Mouse (Mus musculus) yolk sac, embryonic 10.5 days (tissue): ENCODE measurements around the gene Atp2a2.

Experiments used
- DNase-seq: peaks from one replicate; pipeline ENCODE4 v3.0.0-alpha.2; 2017; ENCODE audit warnings: low spot score

Atp2a2 gene

DNA sequence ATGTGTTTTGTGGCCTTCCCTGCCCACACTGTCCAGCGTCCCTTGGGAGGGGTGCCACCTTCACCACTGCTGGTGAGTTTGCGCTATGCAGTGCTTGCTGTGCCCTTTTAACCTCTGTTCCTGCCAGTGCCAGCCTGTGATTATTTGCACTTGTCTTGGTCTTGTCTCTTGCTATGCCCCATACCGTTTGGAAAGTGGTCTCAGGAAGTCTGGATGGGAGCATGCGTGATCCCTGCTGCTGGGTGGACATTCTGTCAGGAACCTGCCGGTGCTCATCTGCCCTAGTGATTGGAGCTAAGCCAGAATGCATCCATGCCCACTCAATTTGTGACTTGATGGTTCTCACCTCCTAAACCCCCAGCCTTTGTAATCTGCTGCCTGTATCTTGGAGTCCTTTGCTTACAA lies 51.1 kb downstream of the Atp2a2 start:
- DNase-seq, result no peak

DNA sequence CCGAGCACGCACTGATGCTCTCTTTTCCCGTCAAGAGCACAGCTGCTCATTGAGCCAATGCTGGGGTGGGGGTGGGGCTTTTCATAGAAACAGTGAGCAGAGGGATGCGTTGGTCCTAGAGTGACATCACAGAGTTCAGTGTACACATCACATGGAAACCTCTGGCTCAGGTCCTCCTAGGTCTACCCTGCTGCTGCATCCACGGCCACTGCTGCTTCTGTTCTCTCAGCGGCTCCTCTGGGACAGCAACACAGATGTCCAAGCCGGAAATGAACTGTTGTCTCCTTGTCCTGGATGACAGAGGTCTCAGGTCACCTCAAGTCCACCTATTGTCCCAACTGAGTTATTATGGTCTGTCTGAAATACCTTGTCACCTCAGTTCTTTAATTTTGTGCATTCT lies 52.1 kb downstream of the Atp2a2 start:
- DNase-seq, result no peak

DNA sequence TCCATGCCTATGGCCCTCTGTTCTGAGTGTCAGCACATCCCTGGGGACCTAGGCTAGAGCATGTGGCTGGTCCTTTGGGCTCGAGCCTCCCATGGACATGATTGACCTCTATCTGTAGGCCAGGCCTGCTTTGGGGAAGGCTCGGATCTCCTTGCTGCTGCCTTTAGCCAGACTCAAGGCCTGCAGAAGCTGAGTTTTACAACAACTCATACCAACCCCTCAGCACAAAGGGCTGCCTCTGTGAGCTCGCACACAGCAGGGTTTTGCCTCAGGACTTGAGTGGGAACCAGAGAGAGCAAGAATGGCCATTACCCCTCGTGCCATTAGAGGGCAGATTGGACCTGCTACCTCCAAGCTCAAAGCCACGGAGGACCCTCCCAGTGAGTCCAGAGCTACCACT lies 53.2 kb downstream of the Atp2a2 start:
- DNase-seq, result no peak

DNA sequence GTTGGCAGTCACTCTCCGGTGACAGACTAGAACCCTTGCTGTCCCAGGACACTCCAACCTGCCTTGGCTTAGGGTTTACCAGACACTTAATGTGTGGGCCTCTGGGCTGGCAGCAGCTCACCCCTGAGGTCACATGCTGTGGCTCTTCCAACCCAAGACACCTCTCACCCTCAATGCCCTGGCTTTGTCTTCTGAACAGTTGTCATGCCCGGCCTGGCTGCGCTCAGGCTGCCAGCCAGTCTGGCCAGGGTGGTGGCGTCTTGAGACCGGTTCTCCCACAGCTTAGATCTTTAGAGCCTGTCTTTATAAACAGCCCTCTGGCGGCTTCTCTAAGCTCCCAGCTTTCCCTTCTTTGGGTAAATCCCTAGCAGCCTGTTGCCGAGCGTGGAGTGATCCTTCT lies 54.2 kb downstream of the Atp2a2 start:
- DNase-seq, result no peak

DNA sequence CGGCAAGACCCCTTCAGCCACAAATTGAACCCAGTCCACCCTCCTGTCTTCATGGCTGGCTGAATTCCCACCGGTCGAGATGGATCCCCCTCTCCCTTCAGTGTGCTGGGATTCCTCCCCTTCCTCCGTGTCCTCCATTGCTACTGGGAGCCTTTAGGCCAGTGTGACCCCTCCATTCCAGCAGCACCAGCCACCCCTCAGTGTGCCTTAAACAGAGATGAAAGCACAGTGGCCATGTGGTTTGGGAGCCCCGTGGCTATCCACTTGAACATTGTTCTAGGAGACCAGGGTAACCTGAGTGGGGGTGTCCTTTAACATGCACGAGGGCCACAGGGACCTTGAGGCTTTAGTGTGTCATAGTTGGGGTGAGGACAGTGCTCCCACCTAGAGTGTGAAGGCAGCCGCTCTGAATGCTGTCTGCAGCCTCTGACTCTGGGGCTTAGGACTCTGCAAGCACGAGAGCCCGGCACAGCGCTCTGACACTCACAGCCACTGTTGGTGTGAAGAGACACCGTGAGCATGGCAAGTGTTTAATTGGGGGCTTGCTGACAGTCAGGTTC lies 56.9 kb downstream of the Atp2a2 start:
- DNase-seq, result no peak

DNA sequence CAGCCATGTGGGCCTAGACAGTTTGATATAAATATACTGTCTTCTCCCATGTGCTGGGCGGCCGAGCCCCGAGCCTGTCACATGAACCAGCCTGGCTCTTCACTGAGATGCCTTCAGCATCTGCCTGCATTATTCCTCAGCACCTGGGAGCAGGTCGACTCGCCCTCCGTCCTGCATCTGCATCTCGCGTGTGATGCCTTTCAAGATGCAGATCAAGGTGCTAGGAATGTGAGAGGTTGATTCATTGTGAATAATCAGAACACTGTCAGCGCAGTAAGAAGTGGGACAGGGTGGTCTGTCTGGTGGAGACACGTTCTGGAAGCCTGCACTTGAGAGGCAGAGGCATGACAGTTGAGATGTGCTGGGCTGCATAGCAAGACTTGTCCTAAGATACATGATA lies 57.5 kb downstream of the Atp2a2 start:
- DNase-seq, result no peak

DNA sequence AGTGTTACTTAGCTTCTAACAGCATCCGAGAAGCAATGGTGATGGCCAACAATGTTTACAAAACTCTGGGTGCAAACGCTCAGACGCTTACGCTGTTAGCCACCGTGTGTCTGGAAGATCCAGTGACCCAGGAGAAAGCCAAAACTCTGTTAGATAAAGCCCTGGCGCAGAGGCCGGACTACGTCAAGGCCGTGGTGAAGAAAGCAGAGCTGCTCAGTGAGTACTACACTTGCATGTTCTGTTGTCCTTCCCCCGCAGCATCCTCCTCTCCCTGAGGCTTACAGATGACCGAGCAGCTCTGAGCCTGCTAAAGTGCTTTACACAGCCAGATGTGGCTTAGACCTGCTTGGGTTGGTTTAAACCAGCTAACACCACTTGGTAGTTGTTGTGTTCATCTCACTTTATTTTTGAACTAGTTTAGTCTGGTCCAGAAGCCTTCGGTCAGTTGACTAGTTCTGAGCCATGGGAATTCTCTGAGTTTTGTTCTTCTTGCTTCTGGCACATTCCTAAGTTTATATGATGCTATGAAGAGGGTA lies 61.9 kb downstream of the Atp2a2 start:
- no peak for DNase-seq

DNA sequence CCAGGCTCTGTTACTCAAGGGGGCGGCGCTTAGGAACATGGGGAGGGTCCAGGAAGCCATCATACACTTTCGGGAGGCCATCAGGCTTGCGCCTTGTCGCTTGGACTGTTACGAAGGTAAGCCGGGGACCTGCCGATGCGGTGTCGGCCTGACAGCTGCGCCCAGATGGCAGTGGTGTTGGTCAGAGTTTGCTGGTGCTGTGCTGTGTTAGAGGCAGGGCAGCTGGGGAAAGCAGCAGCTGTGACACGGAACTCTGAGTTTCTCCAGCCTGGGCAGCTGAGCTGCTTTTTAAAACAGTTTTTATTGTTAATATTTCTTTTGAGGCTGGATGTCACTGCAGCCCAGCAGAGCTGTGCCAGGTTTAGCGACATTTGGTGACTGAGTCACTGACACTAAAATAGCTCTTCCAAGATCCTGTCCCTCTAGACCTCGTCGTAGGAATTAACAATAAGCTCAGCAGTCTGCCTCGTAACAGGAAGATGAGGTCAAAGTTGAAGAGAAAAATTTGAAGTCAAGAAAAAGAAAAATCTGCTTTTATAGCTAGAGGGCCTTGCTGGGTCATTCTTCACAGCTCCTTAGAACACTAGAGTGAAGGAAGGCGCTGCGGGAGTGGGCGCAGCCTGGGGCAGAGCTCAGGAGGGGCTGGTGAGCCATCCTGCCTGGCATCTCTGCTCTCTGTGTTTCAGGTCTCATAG lies 62.5 kb downstream of the Atp2a2 start:
- no peak for DNase-seq

DNA sequence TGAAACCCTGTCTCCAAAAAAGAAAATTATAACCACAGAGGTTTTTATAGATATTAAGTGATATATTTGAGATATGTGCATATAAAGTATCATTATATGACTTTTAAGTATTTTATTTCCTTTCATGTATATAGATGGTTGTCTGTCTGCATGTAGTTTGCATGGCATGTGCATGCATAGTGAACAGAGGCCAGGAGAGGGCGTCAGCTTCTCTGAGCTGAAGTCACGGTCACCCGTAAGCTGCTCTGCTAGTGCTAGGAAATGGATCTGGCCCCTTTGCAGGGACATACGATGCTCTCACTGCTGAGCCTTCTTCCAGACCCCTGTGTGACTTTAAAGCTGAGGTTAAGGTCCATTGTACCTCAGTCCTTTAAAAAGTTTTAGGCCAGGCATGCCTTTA lies 67.5 kb downstream of the Atp2a2 start:
- DNase-seq, result no peak

DNA sequence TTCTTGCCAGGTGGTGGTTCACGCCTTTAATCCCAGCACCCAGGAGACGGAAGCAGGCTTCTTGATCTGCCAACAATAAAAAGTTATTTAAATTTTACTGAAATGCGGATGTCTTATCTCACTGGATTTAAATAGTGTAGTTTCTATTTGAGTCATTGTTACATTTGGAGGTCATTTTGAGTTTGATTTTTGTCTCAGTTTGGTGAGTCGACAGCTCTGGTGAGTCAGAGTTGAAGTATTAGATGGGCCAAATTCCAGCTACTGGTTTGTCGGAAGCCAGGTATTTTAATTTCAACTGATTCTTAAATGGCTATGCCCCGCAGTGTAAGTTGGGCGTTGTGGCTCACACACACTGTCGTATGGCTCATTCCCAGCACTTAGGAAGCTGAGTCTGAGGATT lies 70.8 kb downstream of the Atp2a2 start:
- no peak for DNase-seq

DNA sequence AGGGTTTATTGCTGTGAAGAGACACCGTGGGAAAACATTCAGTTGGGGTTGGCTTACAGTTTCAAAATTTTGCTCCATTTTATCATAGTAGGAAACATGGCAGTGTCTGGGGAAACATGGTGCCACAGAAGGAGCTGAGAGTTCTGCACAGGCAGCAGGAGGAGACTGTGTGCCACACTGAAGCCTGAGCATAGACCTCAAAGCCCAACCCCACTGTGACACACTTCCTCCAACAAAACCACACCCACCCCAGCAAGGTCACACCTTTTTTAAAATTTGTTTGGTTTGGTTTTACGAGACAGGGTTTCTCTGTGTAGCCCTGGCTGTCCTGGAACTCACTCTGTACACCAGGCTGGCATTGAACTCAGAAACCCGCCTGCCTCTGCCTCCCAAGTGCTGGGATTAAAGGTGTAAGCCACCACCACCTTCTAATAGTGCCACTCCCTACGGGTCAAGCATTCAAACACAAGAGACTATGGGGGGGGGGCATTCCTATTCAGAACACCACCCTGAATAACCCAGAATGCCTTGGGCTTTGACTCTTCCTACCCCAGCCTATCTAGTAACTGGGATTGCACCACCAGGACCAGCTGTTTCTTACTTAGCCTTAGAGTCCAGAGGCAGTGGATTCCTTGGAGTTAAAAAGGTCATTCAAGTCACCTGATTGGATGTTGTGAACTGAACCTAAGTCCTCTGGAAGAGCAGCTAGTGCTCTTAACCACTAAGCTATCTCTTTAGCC lies 71.8 kb downstream of the Atp2a2 start:
- DNase-seq, result no peak

DNA sequence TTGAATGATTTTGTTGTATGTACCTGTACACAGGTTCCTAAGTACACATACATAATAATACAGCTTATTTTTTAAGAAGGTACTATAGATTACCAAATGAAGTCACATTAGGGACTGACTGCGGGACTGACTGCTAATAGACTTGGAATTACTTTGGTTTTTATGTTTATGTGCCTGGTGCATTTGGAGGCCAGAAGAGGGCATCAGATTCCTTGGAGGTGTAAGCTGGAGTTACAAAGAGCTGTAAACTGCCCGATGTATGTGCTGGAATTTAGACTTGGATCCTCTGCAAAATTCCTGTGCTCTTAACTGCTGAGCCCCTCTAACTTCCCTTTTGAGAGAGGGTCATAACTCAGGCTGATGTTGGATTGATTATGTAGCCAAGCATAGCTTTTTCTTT lies 76.5 kb downstream of the Atp2a2 start:
- DNase-seq, result no peak

DNA sequence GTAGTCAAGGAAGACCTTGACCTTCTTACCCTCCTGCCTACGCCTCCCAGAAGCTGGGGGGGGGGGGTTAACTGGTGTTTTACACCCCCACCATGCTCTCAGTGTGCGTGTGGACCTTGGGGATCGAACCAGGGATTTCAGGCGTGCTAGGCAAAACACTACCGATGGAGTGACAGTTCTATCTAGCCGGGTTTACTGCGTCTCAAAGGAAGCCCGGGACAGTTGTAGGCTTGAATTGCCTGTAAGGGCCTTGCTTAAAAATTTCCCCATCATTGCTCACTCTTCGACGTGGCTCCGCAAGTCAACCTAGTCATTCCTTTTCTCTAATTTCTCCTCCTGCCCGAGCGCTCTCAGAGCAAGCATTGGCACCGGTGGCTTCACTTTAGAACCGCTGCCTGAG lies 78.9 kb downstream of the Atp2a2 start:
- DNase-seq, result peak; percentile 13

DNA sequence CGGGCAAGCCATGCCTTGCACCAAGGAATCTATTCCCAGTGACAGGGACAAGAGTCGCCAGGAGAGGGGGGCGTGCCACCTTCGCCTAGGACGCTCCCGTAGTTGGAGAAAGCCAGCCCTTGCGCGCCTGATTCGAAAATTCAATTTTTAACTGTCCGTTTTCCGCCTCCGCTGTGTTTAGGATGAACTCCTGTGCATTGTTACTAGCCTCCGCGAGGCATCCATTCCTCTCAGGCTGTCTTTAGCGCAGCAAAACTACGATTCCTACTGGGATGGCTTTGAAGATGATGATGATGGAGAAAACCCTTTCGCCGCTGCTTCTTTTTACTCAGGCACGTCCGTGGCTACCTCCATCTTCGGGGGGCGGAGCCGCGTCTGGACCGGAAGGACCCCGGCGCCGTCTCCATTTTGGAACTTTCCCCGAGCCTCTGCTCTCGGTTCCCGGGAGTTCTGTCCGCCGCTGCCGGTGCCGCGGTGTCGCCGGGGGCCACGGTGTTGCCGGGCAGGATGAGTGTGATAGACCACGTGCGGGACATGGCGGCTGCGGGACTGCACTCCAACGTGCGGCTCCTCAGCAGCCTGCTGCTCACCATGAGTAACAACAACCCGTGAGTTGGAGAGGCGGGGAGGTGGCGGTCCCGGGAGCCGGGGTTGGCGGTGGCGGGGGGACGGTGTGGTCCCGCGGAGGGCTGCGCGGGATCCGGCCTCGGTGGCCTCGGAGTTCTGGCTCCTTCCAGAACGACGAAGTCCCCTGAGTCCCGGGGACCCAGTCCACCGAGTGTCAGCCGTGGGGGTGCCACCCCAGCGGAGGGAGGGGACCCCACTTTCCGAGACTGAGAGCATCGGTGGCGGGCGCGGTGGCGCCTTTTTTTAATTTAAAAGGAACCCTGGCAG lies 79.7 kb downstream of the Atp2a2 start:
- peak; percentile 91 for DNase-seq

DNA sequence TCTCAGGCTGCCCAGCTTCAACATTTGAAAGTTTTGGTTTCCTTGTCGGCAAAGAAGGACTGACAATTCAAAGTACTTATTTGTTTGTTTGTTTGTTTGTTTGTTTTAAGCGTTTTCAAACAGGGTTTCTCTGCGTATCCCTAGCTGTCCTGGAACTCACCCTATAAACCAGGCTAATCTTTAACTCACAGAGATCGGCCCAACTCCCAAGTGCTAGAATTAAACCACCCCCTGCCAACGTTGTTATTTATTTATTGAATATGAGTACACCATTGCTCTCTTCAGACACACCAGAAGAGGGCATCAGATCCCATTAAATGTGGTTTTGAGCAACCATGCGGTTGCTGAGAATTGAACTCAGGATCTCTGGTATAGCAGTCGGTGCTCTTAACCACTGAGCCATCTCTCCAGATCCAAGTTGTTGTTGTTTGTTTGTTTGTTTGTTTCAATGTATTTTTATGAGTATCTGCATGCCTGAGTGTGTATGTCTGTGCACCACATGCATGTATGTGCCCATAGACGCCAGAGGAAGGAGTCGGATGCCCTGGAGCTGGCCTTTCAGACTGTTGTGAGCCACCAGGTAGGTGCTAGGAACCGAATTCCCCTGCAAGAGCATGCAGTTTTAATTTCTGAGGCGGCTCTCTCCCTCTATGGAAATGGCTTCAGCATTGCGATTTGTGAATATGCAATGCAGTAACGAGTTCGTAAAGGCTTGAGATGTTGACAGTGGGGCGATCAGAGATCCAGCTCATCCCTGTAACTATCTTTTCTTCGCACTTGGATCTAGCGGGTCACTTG lies 80.6 kb downstream of the Atp2a2 start, which contains the start of gene Anapc7:
Anapc7 (plus strand) TSS at position 423 of the 798 bp plus-strand sequence.
- no peak for DNase-seq

DNA sequence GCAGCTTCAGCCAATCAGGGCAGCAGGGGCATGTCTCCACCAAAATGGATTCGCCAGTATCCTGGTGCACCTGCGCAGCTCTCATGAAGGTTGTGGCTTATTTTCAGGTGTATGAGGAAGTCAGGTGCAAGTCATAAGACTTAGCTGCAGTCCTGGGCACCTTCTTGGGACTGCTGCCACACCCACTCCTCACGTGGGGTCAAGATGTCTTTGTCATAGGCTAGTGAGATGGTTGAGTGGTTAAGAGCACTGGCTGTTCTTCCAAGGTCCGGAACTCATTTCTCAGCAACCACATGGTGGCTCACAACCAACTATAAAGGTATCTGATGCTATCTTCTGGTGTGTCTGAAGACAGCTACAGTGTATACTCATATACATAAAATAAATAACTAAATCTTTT lies 81.3 kb downstream of the Atp2a2 start:
- peak; percentile 38 for DNase-seq

DNA sequence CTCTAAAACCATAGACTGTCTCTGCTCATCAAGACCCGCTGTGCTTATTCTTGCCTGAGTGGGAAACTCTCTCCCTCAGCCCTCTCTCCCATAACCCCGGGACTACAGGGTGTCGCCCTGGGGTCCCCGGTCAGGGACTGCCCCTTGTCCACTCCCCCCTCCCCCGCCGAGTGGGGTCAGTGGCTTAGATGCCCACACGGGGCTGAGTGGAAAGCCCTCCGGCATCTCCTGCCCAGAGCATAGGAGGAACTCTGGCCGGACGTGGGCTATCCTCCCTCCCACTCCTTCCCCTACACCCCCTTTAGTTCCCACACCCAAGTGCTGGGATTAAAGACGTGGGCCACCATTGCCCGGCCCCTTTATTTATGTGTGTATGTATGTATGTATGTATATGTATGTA lies 86.6 kb downstream of the Atp2a2 start:
- DNase-seq, result no peak

DNA sequence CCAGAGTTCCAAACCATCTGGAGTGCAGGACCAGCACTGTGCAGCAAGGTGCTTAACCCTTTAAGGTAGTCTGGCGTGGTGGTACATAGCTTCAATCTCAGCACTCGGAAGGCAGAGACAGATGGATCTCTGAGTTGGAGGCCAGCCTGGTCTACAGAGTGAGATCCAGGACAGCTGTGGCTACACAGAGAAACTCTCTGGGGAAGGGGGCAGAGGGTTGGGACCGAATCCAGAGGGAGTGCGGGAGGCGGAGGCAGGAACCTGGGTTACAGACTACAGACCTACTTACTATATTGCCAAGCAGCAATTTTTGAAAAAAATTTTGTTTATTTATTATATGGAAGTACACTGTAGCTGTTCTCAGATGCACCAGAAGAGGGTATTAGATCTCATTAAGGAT lies 87.7 kb downstream of the Atp2a2 start:
- no peak for DNase-seq

DNA sequence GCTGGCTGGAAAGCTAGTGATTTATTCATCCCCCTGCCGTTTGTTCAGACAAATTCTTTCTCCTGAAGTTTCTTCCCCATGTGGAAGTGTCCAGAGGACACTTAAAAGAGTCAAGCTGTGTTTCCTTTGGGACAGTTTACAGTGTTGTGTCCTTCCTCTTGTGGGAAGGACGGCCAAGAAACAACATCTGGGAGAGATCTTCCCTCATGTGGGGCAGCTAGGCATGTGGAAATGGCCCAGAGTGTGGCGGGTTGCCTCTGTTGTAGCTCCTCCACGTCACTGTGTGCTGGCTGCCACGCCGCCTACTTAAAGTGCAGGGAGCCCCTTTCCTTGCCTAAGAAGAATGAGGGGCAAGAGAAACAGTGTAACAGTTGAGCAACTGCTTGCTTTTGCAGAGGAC lies 89.2 kb downstream of the Atp2a2 start:
- no peak for DNase-seq

DNA sequence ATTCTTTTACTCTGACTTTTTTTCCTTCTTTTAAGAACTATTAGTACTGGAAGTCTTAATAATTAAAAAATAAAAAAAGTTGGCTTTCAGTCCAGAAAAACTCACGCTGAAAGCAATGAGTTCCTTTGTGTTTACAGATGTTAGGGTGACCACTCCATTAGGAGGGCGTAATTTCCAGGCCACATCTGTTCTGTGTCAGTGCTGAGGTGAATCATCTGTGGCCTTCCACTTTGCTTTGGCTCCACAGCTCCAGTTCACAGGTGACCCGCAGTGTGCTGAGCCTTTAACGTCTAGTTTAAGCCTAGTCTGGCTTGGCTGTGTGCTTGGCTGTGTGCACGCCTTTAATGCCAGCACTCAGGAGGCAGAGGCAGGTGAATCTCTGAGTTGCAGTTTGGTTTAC lies 90.1 kb downstream of the Atp2a2 start:
- no peak for DNase-seq
